Mouse (Mus musculus) Muller cell, postnatal 12 days (primary cell): ENCODE results near the gene Psmb10.

Source experiments
- DNase-seq: peaks from one replicate; pipeline ENCODE4 v3.0.0-alpha.2; 2015; ENCODE audit errors: inconsistent ontology term

Gene Psmb10

DNA sequence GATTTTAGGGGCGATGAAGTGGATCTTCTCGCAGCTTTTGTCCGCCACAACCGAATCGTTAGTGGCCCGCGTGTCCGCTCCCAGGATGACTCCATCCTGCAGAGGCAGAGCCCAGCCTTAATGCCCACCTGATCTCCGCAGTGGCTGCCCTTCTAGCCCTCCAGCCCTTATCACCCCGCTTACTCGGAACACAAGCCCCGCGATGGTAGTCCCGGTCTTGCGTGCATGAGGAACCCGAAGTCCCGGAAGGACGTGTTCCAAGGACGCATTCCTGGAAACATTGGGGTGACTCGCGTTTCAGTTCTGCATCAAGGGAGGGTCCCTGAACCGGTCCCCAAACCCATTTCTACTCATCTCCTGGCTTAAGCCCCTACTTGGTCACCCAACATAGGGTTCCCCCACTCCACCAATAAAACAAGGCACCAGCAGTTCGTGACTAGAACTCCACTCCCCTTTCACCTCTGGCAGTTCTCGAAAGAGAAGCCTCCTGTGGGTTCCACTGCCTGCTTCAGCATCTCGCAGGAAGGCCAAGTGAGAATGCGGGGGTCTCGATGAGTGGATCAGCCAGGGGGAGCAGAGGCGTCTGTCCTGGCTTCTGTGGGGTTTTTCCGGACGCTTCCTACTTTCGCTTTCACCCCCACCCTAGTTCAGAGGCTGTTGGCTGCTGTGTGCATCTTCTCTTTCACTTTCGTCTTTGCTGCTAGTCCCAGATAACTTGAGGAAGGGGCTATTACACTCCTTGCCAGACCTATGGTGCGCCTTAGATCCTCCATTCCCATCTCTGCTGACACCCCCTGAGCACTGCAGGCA is 543 bp downstream of the Psmb10 start:
- peak; percentile 88 for DNase-seq

DNA sequence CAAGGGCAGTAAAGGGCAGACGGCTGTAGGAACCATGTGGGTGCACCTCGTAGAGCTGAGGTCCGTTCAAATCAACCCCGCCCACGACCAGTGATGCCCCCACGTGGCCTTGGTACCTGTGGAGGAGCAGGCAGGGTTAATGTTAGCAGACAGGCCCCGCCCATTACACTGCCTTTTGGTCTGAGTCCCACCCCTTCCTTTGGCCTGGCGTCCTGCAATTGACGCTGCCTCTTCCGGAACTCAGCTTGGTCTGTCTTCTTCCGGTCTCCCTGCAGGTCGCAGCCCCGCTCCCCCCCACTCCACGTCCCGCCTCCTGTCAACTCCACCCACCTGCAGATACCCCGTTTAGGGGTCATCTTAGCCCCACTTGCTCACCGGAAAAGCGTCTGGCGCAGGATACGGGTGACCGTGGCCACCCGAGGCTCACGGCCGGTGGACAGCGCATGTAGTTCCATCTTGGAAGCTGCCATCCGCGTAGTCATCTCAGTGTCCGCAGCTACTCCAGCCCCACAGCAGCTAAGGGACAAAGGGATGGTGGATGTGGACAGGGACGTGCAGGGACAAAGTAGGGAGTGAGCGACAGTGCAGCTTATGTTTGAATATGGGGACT is 1.3 kb downstream of the Psmb10 start:
- DNase-seq: peak; percentile 89

DNA sequence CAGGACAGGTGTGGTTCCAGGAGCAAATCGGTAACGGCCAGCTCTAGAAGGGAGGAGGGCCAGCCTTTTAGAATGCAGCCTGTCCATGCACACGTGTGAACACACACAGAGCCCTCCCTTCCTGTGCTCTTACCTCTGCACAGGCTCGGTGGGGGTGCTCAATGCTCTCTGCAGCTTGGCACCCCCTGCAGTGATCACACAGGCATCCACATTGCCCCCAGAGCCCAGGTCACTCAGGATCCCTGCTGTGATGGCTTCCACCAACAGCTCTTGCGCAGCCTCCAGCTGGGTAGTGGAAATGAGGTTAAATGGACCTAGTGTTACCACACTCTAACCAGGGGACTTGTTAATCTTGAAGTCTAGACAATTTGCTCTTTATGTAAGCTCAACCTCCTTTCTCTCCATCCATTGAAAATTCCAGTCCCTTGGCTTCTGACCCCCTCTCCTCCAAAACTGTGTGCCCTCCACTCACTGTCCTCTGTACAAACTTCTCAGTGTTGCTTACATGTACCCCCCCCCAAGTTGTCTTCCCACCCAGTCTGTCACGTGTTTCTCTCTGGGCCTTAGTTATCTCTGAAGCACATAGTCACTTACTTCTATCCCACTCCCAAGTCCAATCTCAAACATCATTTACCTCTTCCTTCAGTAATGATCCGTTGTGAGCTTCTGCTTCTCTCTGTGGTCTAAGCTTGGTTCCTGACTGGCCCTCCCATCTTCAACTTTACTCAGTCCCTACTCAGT is 2.2 kb downstream of the Psmb10 start:
- DNase-seq: no peak

GRCm38 (mm10) chr8:105935105-105935504 is 3.1 kb downstream of the Psmb10 start:
- no peak for DNase-seq

- DNase-seq: no peak
Measured at GRCm38 (mm10) chr8:105933762-105934161, 4.5 kb downstream of the Psmb10 start, which contains the start of gene Ctrl. Ctrl (minus strand) TSS chr8:105933862.

GRCm38 (mm10) chr8:105932525-105932924 is 5.7 kb downstream of the Psmb10 start:
- DNase-seq: no peak

DNA sequence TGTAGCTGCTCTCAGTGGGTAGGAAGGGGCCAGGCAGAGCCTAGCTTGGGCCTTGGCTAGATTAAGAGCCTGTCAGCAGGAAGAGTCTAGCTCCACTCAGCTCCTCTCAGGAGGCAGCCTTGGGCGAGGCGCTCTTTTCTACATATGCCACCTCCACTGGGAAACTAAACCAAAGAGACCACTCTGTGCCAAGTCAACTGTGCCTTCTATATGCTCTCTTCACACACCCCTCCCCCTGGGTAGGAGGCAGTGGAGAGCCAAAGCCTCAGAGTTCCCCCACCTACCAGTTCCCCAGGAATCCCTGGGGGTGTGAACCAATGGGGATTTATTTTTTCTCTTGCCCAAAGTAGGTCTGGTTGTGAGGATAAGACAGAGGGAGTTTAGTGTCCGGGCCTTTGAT is 7.0 kb downstream of the Psmb10 start:
- DNase-seq: no peak

DNA sequence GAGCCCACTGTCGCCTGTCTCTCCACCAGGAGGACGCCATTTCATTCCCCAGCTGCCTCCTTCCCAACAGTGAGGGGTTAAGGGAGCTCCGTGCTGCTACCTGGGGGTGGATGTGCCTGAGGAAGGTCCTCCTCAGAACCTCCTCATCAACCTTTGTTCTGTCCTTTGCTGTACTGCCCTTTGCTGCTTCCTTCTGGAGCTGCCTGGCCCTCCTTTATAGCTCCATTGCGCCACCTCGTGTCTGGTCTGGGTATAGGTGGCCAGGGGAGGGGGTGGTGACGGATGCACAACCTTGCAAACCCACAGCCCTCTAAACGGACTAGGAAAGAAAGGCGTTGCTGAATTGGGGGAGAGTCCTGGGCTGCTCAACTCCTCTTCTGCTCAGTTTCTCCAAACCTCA is 7.6 kb downstream of the Psmb10 start:
- DNase-seq: peak; percentile 79

GRCm38 (mm10) chr8:105925123-105925522 is 13.1 kb downstream of the Psmb10 start:
- DNase-seq: no peak

DNA sequence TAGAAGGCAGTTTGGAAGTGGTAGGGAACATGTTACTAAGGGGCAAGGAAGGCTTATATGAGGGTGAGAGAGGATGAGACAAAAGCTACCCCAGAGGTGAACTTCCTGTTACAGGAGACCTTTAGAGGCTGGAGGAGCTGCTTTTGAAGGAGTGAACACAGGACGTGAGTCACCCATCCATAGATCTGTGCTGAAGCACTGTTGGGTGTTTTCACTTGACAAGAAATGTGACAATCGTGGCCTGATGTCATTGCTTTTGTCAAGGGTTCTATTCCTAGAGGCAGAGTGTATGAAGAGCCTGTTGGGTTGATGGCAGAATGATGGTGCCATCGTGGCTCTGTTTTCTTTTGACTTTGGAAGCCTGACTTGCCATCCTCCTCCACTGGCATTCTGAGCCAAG is 18.9 kb downstream of the Psmb10 start:
- DNase-seq: no peak

DNA sequence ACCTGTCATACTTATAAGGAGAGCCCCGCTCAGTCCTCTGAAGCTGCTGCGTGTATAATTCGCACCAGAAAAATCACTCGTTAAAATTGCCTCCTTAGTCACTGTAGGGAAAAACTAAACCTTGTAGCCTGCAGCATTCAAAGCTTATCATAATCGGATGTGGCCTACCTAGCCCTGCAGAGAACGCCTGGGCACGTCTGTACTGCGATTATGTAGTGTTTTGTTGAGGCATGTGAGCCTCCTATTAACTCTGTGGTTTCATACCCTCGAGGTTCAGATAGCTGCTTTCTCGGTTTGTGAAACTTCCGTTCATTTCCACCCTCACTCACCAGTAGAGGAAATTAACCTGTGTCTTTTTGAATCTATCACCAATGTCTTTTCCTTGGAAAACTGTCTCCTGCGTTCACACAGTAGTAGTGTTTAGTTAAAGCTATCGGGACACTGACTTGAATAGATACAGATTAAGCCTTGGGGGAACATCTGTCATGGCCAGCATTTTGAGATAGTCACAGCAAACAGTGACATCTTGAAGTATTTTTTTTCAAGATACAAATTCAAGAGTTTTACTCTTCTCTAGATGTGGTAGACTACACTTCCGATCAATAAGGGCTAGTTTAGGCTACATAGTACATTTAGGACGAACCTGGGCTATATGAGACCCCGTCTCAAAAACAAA is 37.2 kb downstream of the Psmb10 start:
- no peak for DNase-seq

DNA sequence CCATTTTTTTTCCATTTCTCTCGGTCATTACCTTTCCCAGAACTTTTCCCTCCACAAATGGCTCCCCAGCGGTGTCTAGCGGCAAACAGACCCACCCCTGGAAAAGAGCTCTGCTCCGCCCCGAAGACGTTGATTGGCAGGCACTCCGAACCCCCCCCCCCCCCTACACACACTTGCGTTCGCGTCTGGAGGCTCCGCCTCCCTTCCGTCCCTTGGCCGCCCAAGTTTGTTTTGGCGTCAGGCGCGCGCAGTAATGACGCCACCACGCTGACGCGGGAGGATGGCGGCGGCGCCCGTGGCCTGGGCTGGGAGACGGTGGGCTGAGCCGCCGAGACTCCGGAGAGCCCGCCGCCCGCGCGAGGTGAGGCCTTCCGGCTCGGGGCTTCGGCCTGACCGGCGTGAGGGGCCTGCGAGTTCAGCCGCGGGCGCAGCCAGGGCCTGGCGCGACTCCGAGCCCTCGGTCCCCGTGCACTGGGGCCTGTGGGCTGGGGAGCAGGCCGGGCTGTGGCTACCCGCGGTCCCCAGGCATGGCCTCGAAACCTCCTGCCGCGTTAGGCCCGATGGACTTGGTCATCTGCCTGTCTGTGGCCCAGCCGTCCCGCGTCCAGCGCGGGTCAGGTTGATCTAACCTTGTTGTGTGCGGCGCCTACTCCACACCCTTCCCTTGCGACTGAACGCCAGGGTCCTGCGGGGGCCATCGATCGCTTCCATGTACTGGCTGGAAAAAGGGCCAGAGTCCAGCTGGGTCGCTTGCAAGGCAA is 37.9 kb downstream of the Psmb10 start, which contains the start of gene Pskh1:
Pskh1 (plus strand) TSS at position 262 of the 761 bp plus-strand sequence.
- peak; percentile 97 for DNase-seq

DNA sequence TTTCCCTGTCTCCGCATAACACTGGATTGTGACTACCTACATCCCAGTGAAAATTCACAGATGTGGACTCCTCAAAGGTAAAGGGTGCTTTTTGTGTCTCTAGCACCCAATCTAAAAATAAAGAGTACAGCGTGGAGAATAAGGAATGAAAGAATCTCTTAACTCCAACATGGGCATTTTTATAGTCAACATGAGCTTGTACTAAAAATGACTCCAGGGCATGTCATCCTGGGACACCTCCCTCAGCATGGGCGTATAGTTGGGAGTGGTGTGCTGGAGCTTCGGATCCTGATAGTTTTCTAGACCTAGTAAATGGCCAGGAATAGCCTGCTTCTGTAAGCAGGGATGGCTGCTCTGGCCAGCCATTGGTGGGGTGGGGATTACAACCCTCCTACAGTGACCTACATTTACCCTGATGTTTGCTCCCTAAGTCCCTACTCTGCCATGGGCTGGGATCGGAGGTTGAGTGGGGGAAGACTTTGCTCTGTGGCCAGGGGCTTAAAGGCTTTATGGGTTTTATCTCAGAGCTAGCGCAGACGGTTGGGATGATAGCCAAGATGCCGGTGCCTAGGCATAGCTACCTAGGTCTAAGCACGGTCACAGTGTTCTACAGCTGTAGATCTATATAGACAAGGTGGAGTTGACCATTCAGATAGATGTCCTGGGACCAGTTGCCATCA is 40.3 kb downstream of the Psmb10 start:
- DNase-seq: no peak

- DNase-seq: peak; percentile 85
Measured at GRCm38 (mm10) chr8:105893339-105893738, 44.9 kb downstream of the Psmb10 start, which contains the start of gene Nrn1l. Nrn1l (plus strand) TSS chr8:105893567.

- no peak for DNase-seq
Measured at GRCm38 (mm10) chr8:105892432-105892831, 45.8 kb downstream of the Psmb10 start.

GRCm38 (mm10) chr8:105890870-105891269 is 47.4 kb downstream of the Psmb10 start:
- DNase-seq: no peak

GRCm38 (mm10) chr8:105889756-105890465 is 48.3 kb downstream of the Psmb10 start:
- no peak for DNase-seq
